Mouse (Mus musculus) C2C12 (cell line): Measurements from ENCODE around the gene Gm20388. TPM values are rescaled to one million over a fixed set of nuclear protein-coding genes. Genes with fewer than 3 reads are reported as not detected.
A peak's percentile ranks its signal among the peaks of the same experiment; 100 is the strongest.
"Not testable (repeated sequence)": the region's sequence is repeated elsewhere in the genome, so short reads cannot be mapped to it uniquely, and the experiment has no call there.

Source experiments
- H3K27me3 ChIP-seq: one replicate; pipeline ENCODE4 v1.6.1; 2011; ENCODE audit not compliant: control insufficient read depth, insufficient read depth, insufficient read length
- H3K36me3 ChIP-seq: one replicate; pipeline ENCODE4 v1.6.1; 2011; ENCODE audit not compliant: control insufficient read depth, insufficient read depth
- H3K4me3 ChIP-seq: one replicate; pipeline ENCODE4 v1.5.1; 2011; ENCODE audit warnings: mild to moderate bottlenecking, control low read depth; ENCODE audit not compliant: poor library complexity, insufficient read depth, severe bottlenecking
- H3K79me2 ChIP-seq: one replicate; pipeline ENCODE4 v1.6.1; 2011; ENCODE audit not compliant: control insufficient read depth, insufficient read depth
- H3K79me3 ChIP-seq: one replicate; pipeline ENCODE4 v1.6.1; 2011; ENCODE audit warnings: low read depth, control low read depth
- H3ac ChIP-seq: one replicate; pipeline ENCODE3; 2011; ENCODE audit warnings: low read depth; ENCODE audit not compliant: control insufficient read depth, insufficient read length
- CEBPB ChIP-seq: IDR thresholded peaks from one replicate; pipeline ENCODE4 v1.6.1; 2011; ENCODE audit warnings: low read depth, mild to moderate bottlenecking, control low read depth, moderate library complexity
- CTCF ChIP-seq: IDR thresholded peaks from one replicate; pipeline ENCODE4 v1.5.1; 2011; ENCODE audit not compliant: control insufficient read depth, insufficient read depth, insufficient read length
- FOSL1 ChIP-seq: IDR thresholded peaks from one replicate; pipeline ENCODE4 v1.8.0; 2011; ENCODE audit warnings: mild to moderate bottlenecking, low read length; ENCODE audit not compliant: poor library complexity, insufficient read depth, severe bottlenecking
- MAX ChIP-seq: IDR thresholded peaks from one replicate; pipeline ENCODE4 v1.6.1; 2011; ENCODE audit warnings: mild to moderate bottlenecking, control low read depth
- MYOD1 ChIP-seq: IDR thresholded peaks from one replicate; pipeline ENCODE4 v1.6.1; 2011; ENCODE audit warnings: low read depth; ENCODE audit not compliant: control insufficient read depth, insufficient read length
- MYOG ChIP-seq: IDR thresholded peaks from one replicate; pipeline ENCODE4 v1.6.1; 2011; ENCODE audit not compliant: control insufficient read depth, insufficient read length; ENCODE audit errors: extremely low read depth
- USF1 ChIP-seq: IDR thresholded peaks from one replicate; pipeline ENCODE4 v1.6.1; 2011; ENCODE audit warnings: low read depth, mild to moderate bottlenecking, control low read depth, moderate library complexity
- polyA plus RNA-seq: library from polyadenylated mRNA; unstranded; fragments of >200 nt; fragmentation: generic; extraction: Trizol; gene quantifications from one replicate; pipeline ENCODE4 v1.2.1, GENCODE M21; 2012; ENCODE audit warnings: missing spikeins

Gene Gm20388
- polyA plus RNA-seq, 1 experiment: 15.0 TPM

DNA sequence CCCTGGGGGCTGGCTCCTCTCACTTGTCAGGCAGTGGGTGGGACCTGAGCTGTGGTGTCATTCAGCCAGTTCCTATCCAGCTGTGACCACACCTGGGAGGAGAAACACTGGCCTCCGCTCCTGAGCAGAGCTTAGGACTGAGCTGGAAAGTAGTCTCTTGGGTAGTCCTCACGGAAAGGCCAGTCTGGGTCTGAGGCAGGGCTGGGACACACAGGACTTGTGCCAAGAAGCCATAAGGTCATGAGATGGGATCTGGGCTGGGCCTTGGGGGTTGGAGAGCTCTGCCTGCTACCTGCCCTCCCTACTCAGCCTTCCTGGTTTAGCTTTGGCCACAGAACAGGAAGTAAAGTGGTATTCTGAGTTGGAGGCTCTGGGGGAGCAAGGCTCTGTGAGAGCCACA lies 2716.3 kb downstream of the Gm20388 start:
- Histone ChIP-seq H3ac (no peak overlapping the region), H3K27me3 (peaks cover 71% of the 10 kb centered on the region), H3K4me3 (no peak overlapping the region)

DNA sequence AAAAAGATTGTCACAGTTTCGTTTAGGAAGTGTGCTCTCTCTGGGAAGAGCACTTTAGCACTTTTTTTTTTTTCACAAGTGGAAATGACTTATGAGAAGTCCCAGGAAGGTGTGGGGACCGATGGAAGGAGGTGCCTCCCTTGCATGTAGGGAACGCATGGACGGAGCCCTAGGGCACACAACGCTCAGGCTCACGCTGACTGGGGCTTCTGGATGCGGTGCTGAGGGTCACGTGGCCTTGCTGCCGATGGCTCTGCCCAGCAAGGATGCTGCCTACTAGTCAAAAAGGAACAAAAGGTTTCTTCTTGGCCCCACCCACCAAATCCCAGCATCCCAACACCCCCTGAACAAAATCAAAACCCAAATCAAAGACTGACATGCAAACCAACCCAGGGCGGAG lies 2718.7 kb downstream of the Gm20388 start:
- Histone ChIP-seq H3K36me3 (no peaks in the 10 kb centered on the region), H3K27me3 (peaks cover 74% of the 10 kb centered on the region), H3K4me3 (no peak overlapping the region), H3K79me2 (no peaks in the 10 kb centered on the region), H3K79me3 (no peaks in the 10 kb centered on the region), H3ac (no peak overlapping the region)
- peak; percentile 44 for TF ChIP-seq USF1
- TF ChIP-seq CEBPB: no peak
- no peak for TF ChIP-seq CTCF

More for the DNA sequence above, 2716.3 kb downstream of the Gm20388 start:
- TF ChIP-seq MYOG (no peak), USF1 (no peak), FOSL1 (no peak), MAX (no peak), CEBPB (no peak), MYOD1 (no peak), CTCF (no peak)
- H3K79me2 ChIP-seq: no peaks in the 10 kb centered on the region
- no peaks in the 10 kb centered on the region for H3K79me3 ChIP-seq
- no peaks in the 10 kb centered on the region for H3K36me3 ChIP-seq

DNA sequence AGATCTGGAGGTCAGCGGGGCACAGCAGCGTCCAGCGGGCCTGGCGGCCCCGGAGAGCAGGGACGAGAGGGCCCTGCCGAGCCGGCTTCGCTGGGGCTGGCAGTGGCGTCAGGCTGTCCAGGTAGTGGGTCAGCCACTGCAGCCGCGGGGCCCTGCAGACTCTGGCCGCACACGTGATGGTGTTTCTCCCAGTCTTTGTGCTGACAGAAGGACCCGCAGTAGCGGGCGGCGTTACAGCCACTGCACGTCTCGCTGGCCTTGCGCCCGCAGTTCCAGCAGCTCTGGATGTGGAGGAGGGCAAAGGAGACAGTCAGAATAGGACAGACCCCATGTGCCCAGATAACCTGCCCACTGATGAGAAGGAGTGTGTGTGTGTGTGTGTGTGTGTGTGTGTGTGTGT lies 2720.1 kb downstream of the Gm20388 start:
- Histone ChIP-seq H3K36me3 (no peaks in the 10 kb centered on the region), H3K27me3 (peaks cover 74% of the 10 kb centered on the region), H3K4me3 (no peak overlapping the region), H3K79me3 (no peaks in the 10 kb centered on the region), H3ac (no peak overlapping the region), H3K79me2 (no peaks in the 10 kb centered on the region)
- TF ChIP-seq MAX (no peak), USF1 (no peak), MYOG (no peak), FOSL1 (no peak), MYOD1 (no peak), CTCF (no peak), CEBPB (no peak)

DNA sequence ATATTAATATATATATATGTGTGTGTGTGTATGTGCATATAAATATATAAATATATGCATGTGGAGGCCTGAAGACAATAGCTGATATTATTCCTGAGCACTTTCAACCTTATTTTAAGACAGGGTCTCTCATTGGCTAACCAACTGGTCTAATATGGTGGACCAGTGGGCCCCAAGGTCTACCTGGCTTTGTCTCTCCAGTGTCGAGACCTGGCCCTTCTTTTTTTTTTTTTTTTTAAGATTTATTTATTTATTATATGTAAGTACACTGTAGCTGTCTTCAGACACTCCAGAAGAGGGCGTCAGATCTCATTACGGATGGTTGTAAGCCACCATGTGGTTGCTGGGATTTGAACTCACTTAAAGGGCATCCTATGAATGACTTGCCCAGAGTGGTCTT lies 2721.5 kb downstream of the Gm20388 start:
- not testable (repeated sequence) for H3ac ChIP-seq, H3K79me2 ChIP-seq, H3K4me3 ChIP-seq, H3K79me3 ChIP-seq, H3K36me3 ChIP-seq
- peaks cover 63% of the 10 kb centered on the region for H3K27me3 ChIP-seq

DNA sequence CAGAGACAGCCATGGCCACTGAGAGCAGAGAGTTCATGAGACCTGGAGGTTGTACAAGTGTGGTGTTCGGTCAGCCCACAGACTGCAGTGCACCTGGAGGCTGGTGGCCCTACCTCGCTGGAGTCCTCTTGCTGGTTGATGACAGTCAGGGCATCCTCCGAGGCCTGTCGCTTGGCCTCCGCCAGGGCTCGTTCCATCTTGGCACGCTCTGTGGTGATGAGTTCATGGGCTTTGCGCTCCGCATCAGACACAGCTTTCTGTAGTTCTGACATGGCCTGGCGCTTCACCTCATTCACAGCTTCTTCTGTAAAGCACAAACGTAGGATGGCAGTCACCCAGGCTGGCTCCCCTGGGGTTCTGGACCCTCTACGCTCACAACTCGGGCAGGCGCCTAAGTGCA lies 2722.6 kb downstream of the Gm20388 start:
- Histone ChIP-seq H3K4me3 (no peak overlapping the region), H3ac (no peak overlapping the region), H3K79me3 (no peaks in the 10 kb centered on the region), H3K36me3 (no peaks in the 10 kb centered on the region), H3K79me2 (no peaks in the 10 kb centered on the region), H3K27me3 (peaks cover 63% of the 10 kb centered on the region)
- TF ChIP-seq MYOG: no peak
- no peak for TF ChIP-seq USF1
- no peak for TF ChIP-seq FOSL1
- TF ChIP-seq MYOD1: no peak
- no peak for TF ChIP-seq MAX
- TF ChIP-seq CEBPB: no peak
- TF ChIP-seq CTCF: no peak

DNA sequence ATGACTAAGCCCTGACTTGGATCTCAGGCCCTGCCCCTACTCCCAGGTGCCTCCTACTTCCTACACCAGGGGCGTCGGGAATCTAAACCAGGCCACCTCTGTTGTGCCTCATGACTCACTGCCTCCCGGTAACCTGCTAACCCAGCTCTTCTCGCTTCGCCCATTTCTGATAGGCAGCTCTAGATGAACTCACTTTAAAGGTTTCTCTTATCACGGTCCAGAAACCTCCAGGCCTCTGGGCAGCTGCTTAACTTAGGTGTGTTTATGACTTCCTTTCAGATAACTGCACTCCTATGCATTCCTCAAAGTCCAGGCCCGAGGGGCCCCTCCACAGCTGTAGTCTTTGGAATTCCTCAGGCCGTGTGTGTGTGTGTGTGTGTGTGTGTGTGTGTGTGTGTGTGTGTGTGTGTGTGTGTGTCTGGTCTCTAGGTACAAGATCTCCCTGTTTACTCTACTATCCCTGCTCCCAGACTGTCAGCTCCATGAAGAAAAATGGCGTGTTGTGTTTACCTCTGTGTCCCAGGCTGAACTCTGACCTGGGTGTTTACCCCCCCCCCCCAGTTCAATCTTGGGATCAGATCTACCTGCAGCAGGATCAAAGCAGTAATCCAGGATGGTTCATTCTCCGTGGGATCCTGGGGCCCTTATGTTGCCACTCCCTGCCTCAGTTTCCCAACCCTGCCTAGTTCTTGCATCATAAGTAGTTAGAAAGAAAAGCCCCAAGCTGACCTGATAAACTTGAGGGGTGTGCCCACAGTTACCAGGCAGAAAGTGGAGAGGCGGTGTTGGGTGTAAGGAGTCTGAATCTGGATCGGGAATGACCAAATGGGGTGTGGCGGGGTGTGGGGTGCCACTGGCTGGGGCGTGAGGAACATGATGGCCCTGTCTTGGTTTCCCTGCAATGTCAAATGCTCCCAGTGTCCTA lies 2725.5 kb downstream of the Gm20388 start:
- Histone ChIP-seq H3K79me3 (no peaks in the 10 kb centered on the region), H3ac (no peak overlapping the region), H3K4me3 (no peak overlapping the region), H3K36me3 (no peaks in the 10 kb centered on the region), H3K79me2 (no peaks in the 10 kb centered on the region), H3K27me3 (peaks cover 65% of the 10 kb centered on the region)
- TF ChIP-seq FOSL1 (no peak), CTCF (no peak), CEBPB (no peak), MYOG (no peak), MAX (no peak), USF1 (no peak), MYOD1 (no peak)
